Mouse (Mus musculus): Measurements from ENCODE around the gene Map4k3. TPM values are rescaled to one million over a fixed set of nuclear protein-coding genes. Genes with fewer than 3 reads are reported as not detected.

The Map4k3 gene
- total RNA-seq, 2 experiments from 2014 or later: 75.0 TPM

GRCm38 (mm10) chr17:80645694-80646034 lies 82.6 kb downstream of the Map4k3 start:
- no peak for TF ChIP-seq CTCF (IDR thresholded peaks at IDR 0.05)
- intact Hi-C loops (cut with DNase I): no loop called here
- DNase-seq (ENCODE audit: extremely low spot score in 1 of 2, low spot score in 2 of 2): no peak
- no peak overlapping the region for H3K4me3 ChIP-seq
- H3K27ac ChIP-seq: no peak overlapping the region

- H3K4me3 ChIP-seq: no peak overlapping the region
- H3K27ac ChIP-seq: no peak overlapping the region
- DNase-seq (ENCODE audit: extremely low spot score in 1 of 2, low spot score in 2 of 2): no peak
- intact Hi-C loops (cut with DNase I): no loop called here
- TF ChIP-seq CTCF (IDR thresholded peaks at IDR 0.05): no peak
Observed at GRCm38 (mm10) chr17:80644983-80645693, 83.1 kb downstream of the Map4k3 start.

GRCm38 (mm10) chr17:80644567-80644966 lies 83.7 kb downstream of the Map4k3 start:
- intact Hi-C loops (cut with DNase I): no loop called here
- H3K27ac ChIP-seq: peak overlapping the region; percentile 50
- TF ChIP-seq CTCF (IDR thresholded peaks at IDR 0.05): no peak
- H3K4me3 ChIP-seq: no peak overlapping the region
- DNase-seq (ENCODE audit: extremely low spot score in 1 of 2, low spot score in 2 of 2): no peak

GRCm38 (mm10) chr17:80638121-80638520 lies 90.2 kb downstream of the Map4k3 start:
- TF ChIP-seq CTCF (IDR thresholded peaks at IDR 0.05): no peak
- intact Hi-C loops (cut with DNase I): no loop called here
- no peak overlapping the region for H3K27ac ChIP-seq
- no peak overlapping the region for H3K4me3 ChIP-seq
- no peak for DNase-seq (ENCODE audit: extremely low spot score in 1 of 2, low spot score in 2 of 2)

GRCm38 (mm10) chr17:80635794-80636193 lies 92.5 kb downstream of the Map4k3 start:
- no peak for DNase-seq (ENCODE audit: extremely low spot score in 1 of 2, low spot score in 2 of 2)
- Histone ChIP-seq H3K4me3 (no peak overlapping the region), H3K27ac (no peak overlapping the region)
- intact Hi-C loops (cut with DNase I): no loop called here
- no peak for TF ChIP-seq CTCF (IDR thresholded peaks at IDR 0.05)

- no peak overlapping the region for H3K27ac ChIP-seq
- no peak; the same call in 1 of the 2 replicates for TF ChIP-seq CTCF (IDR thresholded peaks at IDR 0.05)
- no peak overlapping the region for H3K4me3 ChIP-seq
- DNase-seq (ENCODE audit: extremely low spot score in 1 of 2, low spot score in 2 of 2): no peak
- intact Hi-C loops (cut with DNase I): no loop called here
Observed at GRCm38 (mm10) chr17:80632846-80633245, 95.4 kb downstream of the Map4k3 start.

- no peak for DNase-seq (ENCODE audit: extremely low spot score in 1 of 2, low spot score in 2 of 2)
- TF ChIP-seq CTCF (IDR thresholded peaks at IDR 0.05): no peak
- H3K27ac ChIP-seq: no peak overlapping the region
- intact Hi-C loops (cut with DNase I): no loop called here
- no peak overlapping the region for H3K4me3 ChIP-seq
Observed at GRCm38 (mm10) chr17:80632354-80632753, 95.9 kb downstream of the Map4k3 start.

- intact Hi-C loops (cut with DNase I): no loop called here
- TF ChIP-seq CTCF (IDR thresholded peaks at IDR 0.05): no peak
- no peak for DNase-seq (ENCODE audit: extremely low spot score in 1 of 2, low spot score in 2 of 2)
- H3K27ac ChIP-seq: no peak overlapping the region
- H3K4me3 ChIP-seq: no peak overlapping the region
Observed at GRCm38 (mm10) chr17:80631028-80631427, 97.3 kb downstream of the Map4k3 start.

GRCm38 (mm10) chr17:80624979-80625378 lies 103.3 kb downstream of the Map4k3 start:
- Histone ChIP-seq H3K4me3 (no peak overlapping the region), H3K27ac (no peak overlapping the region)
- DNase-seq (ENCODE audit: extremely low spot score in 1 of 2, low spot score in 2 of 2): no peak
- TF ChIP-seq CTCF (IDR thresholded peaks at IDR 0.05): no peak
- intact Hi-C loops (cut with DNase I): loop anchor here (5.0 to 10.0 kb wide), 4 partner anchors 87 to 387 kb away; no protein-coding TSS in a partner anchor

GRCm38 (mm10) chr17:80621691-80622090 lies 106.6 kb downstream of the Map4k3 start:
- Histone ChIP-seq H3K4me3 (no peak overlapping the region), H3K27ac (no peak overlapping the region)
- no peak for TF ChIP-seq CTCF (IDR thresholded peaks at IDR 0.05)
- DNase-seq (ENCODE audit: extremely low spot score in 1 of 2, low spot score in 2 of 2): no peak
- intact Hi-C loops (cut with DNase I): loop anchor here (1.0 to 10.0 kb wide), 4 partner anchors 91 to 391 kb away; no protein-coding TSS in a partner anchor

- H3K27ac ChIP-seq: no peak overlapping the region
- TF ChIP-seq CTCF (IDR thresholded peaks at IDR 0.05): peak; percentile 88
- intact Hi-C loops (cut with DNase I): loop anchor here (1.0 to 10.0 kb wide), 4 partner anchors 91 to 391 kb away; no protein-coding TSS in a partner anchor
- no peak overlapping the region for H3K4me3 ChIP-seq
- peak; percentile 71 to 72 for DNase-seq (ENCODE audit: extremely low spot score in 1 of 2, low spot score in 2 of 2)
Observed at GRCm38 (mm10) chr17:80620786-80621423, 107.4 kb downstream of the Map4k3 start.

GRCm38 (mm10) chr17:80619556-80619955 lies 108.7 kb downstream of the Map4k3 start:
- intact Hi-C loops (cut with DNase I): no loop called here
- DNase-seq (ENCODE audit: extremely low spot score in 1 of 2, low spot score in 2 of 2): no peak
- H3K4me3 ChIP-seq: no peak overlapping the region
- no peak for TF ChIP-seq CTCF (IDR thresholded peaks at IDR 0.05)
- 0 out of 2 replicates have a peak overlapping the region, but pooled peaks have one; percentile 11 for H3K27ac ChIP-seq

All from left cerebral cortex, adult 2 months (tissue).